Mouse (Mus musculus) thymus, adult 2 months (tissue): ENCODE data around the gene Asic3. TPM values are rescaled to one million over a fixed set of nuclear protein-coding genes. Genes with fewer than 3 reads are reported as not detected.

Experiments
- DNase-seq: peaks from one replicate; pipeline ENCODE4 v3.0.0; 2021
- H3K27ac ChIP-seq: fragments of 200-500 bp; 2 replicates; pipeline ENCODE4 v1.5.1; 2012; ENCODE audit warnings: low read length, control low read depth; ENCODE audit not compliant: control insufficient read depth, insufficient read depth
- H3K27me3 ChIP-seq: fragments of 200-500 bp; 2 replicates; pipeline ENCODE4 v1.6.1; 2012; ENCODE audit warnings: mild to moderate bottlenecking, low read length, moderate library complexity, mixed read lengths; ENCODE audit not compliant: control insufficient read depth, insufficient read depth
- H3K36me3 ChIP-seq: fragments of 200-500 bp; 2 replicates; pipeline ENCODE4 v1.6.1; 2012; ENCODE audit warnings: mild to moderate bottlenecking, low read length, moderate library complexity; ENCODE audit not compliant: control insufficient read depth, insufficient read depth
- H3K4me1 ChIP-seq: fragments of 200-500 bp; replicated peaks from 2 replicates; pipeline ENCODE4 v1.6.1; 2012; ENCODE audit warnings: low read length; ENCODE audit not compliant: control insufficient read depth, insufficient read depth
- H3K4me3 ChIP-seq: fragments of 200-500 bp; 2 replicates; pipeline ENCODE4 v1.5.1; 2012; ENCODE audit warnings: mild to moderate bottlenecking, low read length, control low read depth, moderate library complexity; ENCODE audit not compliant: control insufficient read depth, insufficient read depth
- CTCF ChIP-seq: fragments of 200-500 bp; IDR thresholded peaks from 2 replicates; pipeline ENCODE4 v1.5.1; 2012; ENCODE audit warnings: mild to moderate bottlenecking, control low read depth, low read length, moderate library complexity, borderline replicate concordance; ENCODE audit not compliant: control insufficient read depth, poor library complexity, insufficient read depth; ENCODE audit errors: extremely low read depth
- POLR2A ChIP-seq: fragments of 200-500 bp; IDR thresholded peaks from 2 replicates; pipeline ENCODE4 v1.6.1; 2012; ENCODE audit warnings: mild to moderate bottlenecking, low read length, control low read depth, moderate library complexity; ENCODE audit not compliant: control insufficient read depth, poor library complexity, insufficient read depth; ENCODE audit errors: extremely low read depth
- WGBS: fragments of 180-500 bp; shearing (Covaris S2); methylation state at CpG from one replicate; pipeline ENCODE4 v1.1.7; 2018; 5-methylcytosine and 5-hydroxymethylcytosine counted together
- polyA plus RNA-seq: library from polyadenylated mRNA; depleted of rRNA; stranded (reverse); fragments of >200 nt; gene quantifications from 2 replicates; pipeline ENCODE4 v1.2.3, GENCODE M21; 2012

Gene Asic3
- polyA plus RNA-seq, 1 experiment = 2.1 TPM

- Histone ChIP-seq H3K27me3 (no peaks in the 10 kb centered on the region), H3K36me3 (no peaks in the 10 kb centered on the region), H3K4me1 (peaks cover 16% of the 10 kb centered on the region), H3K27ac (no peak overlapping the region), H3K4me3 (no peak overlapping the region)
- no peak for DNase-seq
- 91% methylated on average over 6 of the region's 6 CpGs for WGBS
- TF ChIP-seq POLR2A (no peak), CTCF (no peak)
These were observed 31.7 kb upstream of the Asic3 start for GRCm38 (mm10) chr5:24381486-24381885.

GRCm38 (mm10) chr5:24381988-24382387 lies 31.2 kb upstream of the Asic3 start:
- Histone ChIP-seq H3K4me3 (no peak overlapping the region), H3K27ac (no peak overlapping the region), H3K4me1 (peaks cover 18% of the 10 kb centered on the region), H3K27me3 (no peaks in the 10 kb centered on the region), H3K36me3 (no peaks in the 10 kb centered on the region)
- no peak for DNase-seq
- no peak for TF ChIP-seq POLR2A
- TF ChIP-seq CTCF = no peak
- WGBS = 94% methylated on average over 2 of the region's 2 CpGs

- DNase-seq = peak; percentile 92
- peak overlapping the region; percentile 41 for H3K4me3 ChIP-seq
- TF ChIP-seq CTCF (peak; percentile 72), POLR2A (no peak)
- H3K27ac ChIP-seq = no peak overlapping the region
- no peaks in the 10 kb centered on the region for H3K36me3 ChIP-seq
- H3K4me1 ChIP-seq = peaks cover 29% of the 10 kb centered on the region
- H3K27me3 ChIP-seq = no peaks in the 10 kb centered on the region
- 10% methylated on average over 34 of the region's 34 CpGs for WGBS
These were observed 29.9 kb upstream of the Asic3 start for GRCm38 (mm10) chr5:24383026-24383859.

- TF ChIP-seq CTCF (no peak), POLR2A (no peak)
- DNase-seq = no peak
- WGBS = 28% methylated on average over 6 of the region's 6 CpGs
- H3K36me3 ChIP-seq = no peaks in the 10 kb centered on the region
- no peak overlapping the region for H3K4me3 ChIP-seq
- peaks cover 40% of the 10 kb centered on the region for H3K4me1 ChIP-seq
- H3K27me3 ChIP-seq = no peaks in the 10 kb centered on the region
- H3K27ac ChIP-seq = no peak overlapping the region
These were observed 28.8 kb upstream of the Asic3 start for GRCm38 (mm10) chr5:24384407-24384806.

GRCm38 (mm10) chr5:24385374-24385773 lies 27.8 kb upstream of the Asic3 start:
- WGBS = 97% methylated on average over 5 of the region's 5 CpGs

GRCm38 (mm10) chr5:24385887-24386550 lies 27.2 kb upstream of the Asic3 start:
- no peak for TF ChIP-seq POLR2A
- no peak for TF ChIP-seq CTCF
- peaks cover 45% of the 10 kb centered on the region for H3K4me1 ChIP-seq
- H3K27me3 ChIP-seq = no peaks in the 10 kb centered on the region
- DNase-seq = no peak
- no peak overlapping the region for H3K4me3 ChIP-seq
- 93% methylated on average over 10 of the region's 10 CpGs for WGBS
- H3K36me3 ChIP-seq = no peaks in the 10 kb centered on the region
- no peak overlapping the region for H3K27ac ChIP-seq

More at GRCm38 (mm10) chr5:24385374-24385773, 27.8 kb upstream of the Asic3 start:
- TF ChIP-seq CTCF = no peak
- TF ChIP-seq POLR2A = no peak
- no peak overlapping the region for H3K27ac ChIP-seq
- no peak for DNase-seq
- H3K36me3 ChIP-seq = no peaks in the 10 kb centered on the region
- no peaks in the 10 kb centered on the region for H3K27me3 ChIP-seq
- H3K4me1 ChIP-seq = peaks cover 45% of the 10 kb centered on the region
- H3K4me3 ChIP-seq = no peak overlapping the region
